Mouse (Mus musculus) hindbrain, embryonic 12.5 days (tissue): ENCODE measurements around the gene Fbxl17. TPM values are rescaled to one million over a fixed set of nuclear protein-coding genes. Genes with fewer than 3 reads are reported as not detected.
A peak's percentile ranks its signal among the peaks of the same experiment; 100 is the strongest.

Source experiments
- ATAC-seq: fragments of 200-750 bp; cut with Nextera tagmentation; 2 replicates; pipeline ENCODE4 v1.8.0; 2017; ENCODE audit warnings: moderate TSS enrichment; ENCODE audit not compliant: low FRiP score
- H3K27ac ChIP-seq: fragments of 300-500 bp; sonication (generic); 2 replicates; pipeline ENCODE4 v1.5.1; 2016; ENCODE audit warnings: mild to moderate bottlenecking
- H3K27me3 ChIP-seq: fragments of 300-500 bp; sonication (generic); 2 replicates; pipeline ENCODE4 v1.6.1; 2016; ENCODE audit warnings: mild to moderate bottlenecking
- H3K36me3 ChIP-seq: fragments of 300-500 bp; sonication (generic); 2 replicates; pipeline ENCODE4 v1.6.1; 2016; ENCODE audit warnings: mild to moderate bottlenecking
- H3K4me1 ChIP-seq: fragments of 300-500 bp; sonication (generic); 2 replicates; pipeline ENCODE4 v1.6.1; 2016
- H3K4me2 ChIP-seq: fragments of 300-500 bp; sonication (generic); replicated peaks from 2 replicates; pipeline ENCODE4 v1.6.1; 2016; ENCODE audit warnings: mild to moderate bottlenecking
- H3K4me3 ChIP-seq: fragments of 300-500 bp; sonication (generic); 2 replicates; pipeline ENCODE4 v1.5.1; 2016; ENCODE audit warnings: mild to moderate bottlenecking
- H3K9ac ChIP-seq: fragments of 300-500 bp; sonication (generic); 2 replicates; pipeline ENCODE4 v1.6.1; 2016; ENCODE audit warnings: mild to moderate bottlenecking, moderate library complexity
- H3K9me3 ChIP-seq: fragments of 300-500 bp; sonication (generic); replicated peaks from 2 replicates; pipeline ENCODE4 v1.6.1; 2016; ENCODE audit warnings: mild to moderate bottlenecking
- WGBS: fragments of 180-500 bp; shearing (Covaris S2); methylation state at CpG from one replicate; pipeline ENCODE4 v1.1.7; 2016; 5-methylcytosine and 5-hydroxymethylcytosine counted together
- polyA plus RNA-seq: library from polyadenylated mRNA; unstranded; fragments of >200 nt; fragmentation: Nextera tagmentation; extraction: Ambion mirVana; gene quantifications from 2 replicates; pipeline ENCODE4 v1.2.1, GENCODE M21; 2016

Fbxl17 gene
- polyA plus RNA-seq, 1 experiment from 2014 or later, result 10.3 TPM

GRCm38 (mm10) chr17:63092774-63093173 lies 407.0 kb downstream of the Fbxl17 start:
- no peaks in the 10 kb centered on the region for H3K36me3 ChIP-seq
- no peak overlapping the region for H3K27ac ChIP-seq
- no peaks in the 10 kb centered on the region for H3K27me3 ChIP-seq
- no peak overlapping the region for H3K4me3 ChIP-seq
- no peaks in the 10 kb centered on the region for H3K9me3 ChIP-seq
- no peak overlapping the region for H3K9ac ChIP-seq
- no peak overlapping the region for H3K4me2 ChIP-seq
- no peaks in the 10 kb centered on the region for H3K4me1 ChIP-seq
- WGBS, result 82% methylated on average over 6 of the region's 6 CpGs
- ATAC-seq, result no peak

- no peak for ATAC-seq
Observed at GRCm38 (mm10) chr17:63090112-63090511, 409.7 kb downstream of the Fbxl17 start.

DNA sequence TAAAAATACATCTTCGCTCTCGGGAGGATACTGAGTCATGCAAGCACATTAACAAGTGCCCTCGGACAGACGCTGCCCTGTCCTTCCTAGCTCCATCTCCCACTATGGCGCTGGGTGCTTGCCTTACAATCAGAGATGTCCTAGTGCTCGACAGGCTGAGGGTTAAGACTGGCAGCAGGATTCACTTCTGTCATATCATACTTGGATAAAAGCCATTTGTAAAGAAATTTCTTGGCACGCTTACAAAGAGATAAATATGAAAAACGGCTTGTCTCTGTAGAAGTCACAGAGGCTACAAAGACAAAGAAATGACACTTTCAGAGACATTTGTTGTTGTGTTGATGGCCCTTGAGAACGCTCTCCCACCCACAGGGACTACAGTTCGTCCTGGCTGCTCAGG lies 412.6 kb downstream of the Fbxl17 start:
- no peaks in the 10 kb centered on the region for H3K36me3 ChIP-seq
- H3K9ac ChIP-seq, result no peak overlapping the region
- H3K27me3 ChIP-seq, result no peaks in the 10 kb centered on the region
- no peaks in the 10 kb centered on the region for H3K9me3 ChIP-seq
- H3K4me1 ChIP-seq, result no peaks in the 10 kb centered on the region
- H3K4me3 ChIP-seq, result no peak overlapping the region
- no peak overlapping the region for H3K27ac ChIP-seq
- 88% methylated on average over 10 of the region's 10 CpGs for WGBS
- ATAC-seq, result no peak
- no peak overlapping the region for H3K4me2 ChIP-seq

More at GRCm38 (mm10) chr17:63090112-63090511, 409.7 kb downstream of the Fbxl17 start:
- Histone ChIP-seq H3K4me2 (no peak overlapping the region), H3K4me1 (no peaks in the 10 kb centered on the region), H3K27ac (no peak overlapping the region), H3K9ac (no peak overlapping the region), H3K4me3 (no peak overlapping the region), H3K36me3 (no peaks in the 10 kb centered on the region), H3K9me3 (no peaks in the 10 kb centered on the region), H3K27me3 (no peaks in the 10 kb centered on the region)
- 93% methylated on average over 3 of the region's 3 CpGs for WGBS

DNA sequence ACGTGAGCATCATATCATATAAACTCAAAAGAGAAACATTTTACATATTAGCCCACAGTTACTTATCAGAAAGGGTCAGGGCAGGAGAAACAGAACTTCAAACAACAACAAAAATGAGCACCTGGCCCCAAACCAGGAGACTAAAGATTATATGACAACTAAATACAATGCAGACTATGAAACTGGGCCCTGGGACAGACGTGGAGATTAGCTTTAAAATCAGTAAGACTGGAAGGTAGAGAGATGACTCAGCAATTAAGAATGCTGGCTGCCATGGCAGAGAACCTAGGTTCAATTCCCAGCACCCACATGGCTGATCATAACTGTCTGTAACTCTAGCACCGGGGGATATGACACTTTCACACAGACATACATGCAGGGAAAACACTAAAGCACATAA lies 413.3 kb downstream of the Fbxl17 start:
- Histone ChIP-seq H3K9ac (no peak overlapping the region), H3K4me1 (no peaks in the 10 kb centered on the region), H3K4me2 (no peak overlapping the region), H3K9me3 (no peaks in the 10 kb centered on the region), H3K36me3 (no peaks in the 10 kb centered on the region), H3K27me3 (no peaks in the 10 kb centered on the region), H3K4me3 (no peak overlapping the region), H3K27ac (no peak overlapping the region)
- ATAC-seq, result no peak
- WGBS, result 77% methylated on average over 3 of the region's 3 CpGs

- no peaks in the 10 kb centered on the region for H3K27me3 ChIP-seq
- no peaks in the 10 kb centered on the region for H3K9me3 ChIP-seq
- no peak overlapping the region for H3K4me2 ChIP-seq
- no peak overlapping the region for H3K9ac ChIP-seq
- no peak overlapping the region for H3K4me3 ChIP-seq
- WGBS, result 98% methylated on average over 6 of the region's 6 CpGs
- H3K36me3 ChIP-seq, result no peaks in the 10 kb centered on the region
- 0 out of 2 replicates have a peak, but pooled peaks cover 2% of the 10 kb centered on the region for H3K4me1 ChIP-seq
- no peak for ATAC-seq
- no peak overlapping the region for H3K27ac ChIP-seq
Observed at GRCm38 (mm10) chr17:63085227-63085626, 414.6 kb downstream of the Fbxl17 start.

DNA sequence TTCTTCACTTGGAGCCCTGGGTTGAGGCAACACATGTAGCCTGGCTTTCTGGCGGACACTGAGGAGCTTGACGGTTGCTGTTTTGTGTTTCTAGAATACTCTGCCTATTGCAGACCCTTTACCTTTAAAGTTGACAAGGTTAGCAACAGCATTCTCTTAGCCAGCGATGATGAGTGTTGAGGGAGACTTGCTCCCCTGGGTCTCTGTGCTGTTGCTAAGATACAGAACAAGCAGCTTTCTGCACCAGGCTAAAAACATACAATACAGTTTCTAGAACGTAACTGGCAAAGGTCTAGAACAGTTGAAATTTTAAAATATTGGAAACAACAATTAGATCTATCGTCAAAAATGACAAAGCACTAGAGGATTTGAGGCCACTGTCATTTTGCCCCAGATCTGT lies 420.7 kb downstream of the Fbxl17 start:
- WGBS, result 69% methylated on average over 5 of the region's 5 CpGs
- no peak for ATAC-seq

DNA sequence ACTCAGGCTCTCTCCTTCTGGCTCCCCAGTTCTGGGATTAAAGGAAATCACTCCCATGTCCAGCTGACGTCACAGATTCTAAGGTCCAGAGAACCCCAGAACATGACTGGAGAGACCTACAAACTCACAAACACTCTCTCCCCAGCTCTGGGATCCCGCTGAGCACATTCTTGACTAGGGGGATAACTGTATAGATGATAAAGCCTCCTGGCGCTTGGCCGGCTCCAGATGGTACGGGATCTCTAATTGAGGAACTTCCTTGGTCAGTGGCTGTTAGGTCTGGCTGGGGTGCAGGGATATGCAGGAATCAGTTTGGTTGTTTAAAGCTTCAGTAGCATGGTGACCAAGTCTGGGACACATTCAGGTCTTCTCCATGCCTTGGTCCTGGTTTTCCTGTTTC lies 422.3 kb downstream of the Fbxl17 start:
- Histone ChIP-seq H3K9me3 (no peaks in the 10 kb centered on the region), H3K4me1 (peaks cover 18% of the 10 kb centered on the region), H3K27ac (no peak overlapping the region), H3K27me3 (no peaks in the 10 kb centered on the region), H3K9ac (no peak overlapping the region), H3K4me3 (no peak overlapping the region), H3K4me2 (no peak overlapping the region), H3K36me3 (no peaks in the 10 kb centered on the region)
- 78% methylated on average over 5 of the region's 5 CpGs for WGBS
- ATAC-seq, result no peak

More for the DNA sequence above, 420.7 kb downstream of the Fbxl17 start:
- H3K9ac ChIP-seq, result no peak overlapping the region
- H3K36me3 ChIP-seq, result no peaks in the 10 kb centered on the region
- no peak overlapping the region for H3K4me3 ChIP-seq
- H3K4me1 ChIP-seq, result peaks cover 18% of the 10 kb centered on the region
- no peak overlapping the region for H3K27ac ChIP-seq
- no peaks in the 10 kb centered on the region for H3K9me3 ChIP-seq
- no peaks in the 10 kb centered on the region for H3K27me3 ChIP-seq
- H3K4me2 ChIP-seq, result no peak overlapping the region

GRCm38 (mm10) chr17:63076661-63077060 lies 423.2 kb downstream of the Fbxl17 start:
- no peak overlapping the region for H3K4me3 ChIP-seq
- WGBS, result 68% methylated on average over 8 of the region's 8 CpGs
- no peak for ATAC-seq
- no peak overlapping the region for H3K27ac ChIP-seq
- H3K4me1 ChIP-seq, result peaks cover 18% of the 10 kb centered on the region
- H3K9me3 ChIP-seq, result no peaks in the 10 kb centered on the region
- H3K27me3 ChIP-seq, result no peaks in the 10 kb centered on the region
- no peaks in the 10 kb centered on the region for H3K36me3 ChIP-seq
- H3K4me2 ChIP-seq, result no peak overlapping the region
- no peak overlapping the region for H3K9ac ChIP-seq

DNA sequence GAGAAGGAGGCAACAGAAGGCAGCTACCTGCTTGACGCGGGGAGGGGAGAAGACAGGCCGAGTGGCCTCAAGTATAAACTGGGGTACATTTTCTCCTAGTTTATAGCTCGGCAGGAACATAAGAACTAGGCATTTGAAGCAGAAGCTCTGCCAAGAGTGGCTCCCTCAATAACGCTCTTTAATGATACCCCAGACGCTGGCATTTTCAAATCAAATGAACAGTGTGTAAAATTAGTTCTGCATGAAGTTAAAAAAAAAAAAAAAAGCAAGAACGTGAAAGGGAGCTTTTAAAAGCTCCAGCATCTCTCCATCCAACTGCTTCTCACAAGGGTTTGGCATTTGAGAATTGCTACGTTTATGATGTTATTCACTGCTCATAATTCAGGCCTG lies 423.8 kb downstream of the Fbxl17 start:
- Histone ChIP-seq H3K36me3 (no peaks in the 10 kb centered on the region), H3K9ac (no peak overlapping the region), H3K4me3 (no peak overlapping the region), H3K9me3 (no peaks in the 10 kb centered on the region), H3K27ac (no peak overlapping the region), H3K27me3 (no peaks in the 10 kb centered on the region), H3K4me2 (no peak overlapping the region), H3K4me1 (peaks cover 21% of the 10 kb centered on the region)
- no peak for ATAC-seq
- WGBS, result 60% methylated on average over 8 of the region's 8 CpGs

DNA sequence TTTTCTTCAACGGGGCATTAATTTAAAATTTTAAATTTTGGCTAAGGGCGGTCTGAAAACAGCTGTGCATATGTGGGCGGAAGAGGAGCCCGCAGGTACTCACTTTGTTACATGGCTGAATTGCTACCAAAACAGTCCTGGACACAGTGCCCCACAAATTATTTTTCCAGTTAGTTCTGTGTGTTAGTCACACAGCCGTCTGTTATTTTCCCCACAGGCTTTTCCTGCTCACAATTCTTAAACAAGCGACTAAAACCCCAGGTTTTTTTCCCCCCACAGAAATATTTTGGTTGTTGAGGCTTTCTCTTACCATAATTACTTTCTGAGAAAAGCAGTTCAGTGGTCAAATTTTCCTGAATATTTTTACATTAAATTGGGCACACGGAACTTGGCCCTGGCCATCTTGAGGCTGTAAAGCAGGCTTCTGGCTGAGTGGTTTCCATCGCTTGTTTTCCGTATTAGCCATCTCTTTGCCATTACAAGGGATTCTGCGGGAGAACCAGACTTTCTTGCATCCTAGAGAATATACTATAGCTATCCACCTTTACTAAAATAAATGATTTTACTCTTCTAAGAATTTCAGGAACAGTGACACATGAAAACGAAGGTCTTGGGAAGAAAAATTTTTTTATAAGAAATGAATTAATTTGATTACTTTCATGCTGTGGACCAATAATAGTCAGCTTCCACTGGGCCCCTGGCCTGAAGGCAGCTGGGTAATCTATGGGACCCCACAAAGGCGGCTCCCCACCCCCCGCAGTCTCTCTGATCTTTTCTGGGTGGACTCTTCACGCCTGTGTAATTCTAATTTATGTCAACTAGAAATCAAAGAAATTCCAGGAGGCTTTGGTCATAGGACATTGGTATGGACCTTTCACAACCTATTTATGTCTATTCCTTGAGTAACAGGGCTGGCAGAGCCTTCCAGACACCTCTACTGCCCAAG lies 424.5 kb downstream of the Fbxl17 start:
- Histone ChIP-seq H3K4me2 (no peak overlapping the region), H3K36me3 (no peaks in the 10 kb centered on the region), H3K4me1 (peaks cover 27% of the 10 kb centered on the region), H3K9ac (no peak overlapping the region), H3K4me3 (no peak overlapping the region), H3K9me3 (no peaks in the 10 kb centered on the region), H3K27ac (no peak overlapping the region), H3K27me3 (no peaks in the 10 kb centered on the region)
- WGBS, result 71% methylated on average over 14 of the region's 14 CpGs
- no peak for ATAC-seq

DNA sequence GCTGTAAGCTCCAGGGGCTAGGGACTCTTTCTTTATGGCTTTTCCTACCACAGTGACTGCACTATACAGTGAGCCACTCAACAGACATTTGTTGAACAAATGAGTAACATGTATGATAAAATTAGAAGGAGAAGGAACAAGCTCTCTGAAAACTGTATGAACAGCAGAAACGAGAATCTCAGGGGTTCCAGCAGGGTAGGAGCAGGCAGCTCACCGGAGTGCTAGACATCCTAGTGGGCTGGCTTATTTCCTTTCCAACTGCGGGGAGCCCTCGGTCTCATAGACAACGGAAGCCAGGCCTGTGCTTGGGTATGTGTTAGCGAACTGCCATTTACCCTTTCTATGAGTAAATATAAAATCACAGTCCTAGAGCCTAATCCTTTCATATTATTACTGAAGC lies 426.5 kb downstream of the Fbxl17 start:
- no peak for ATAC-seq
- H3K4me2 ChIP-seq, result no peak overlapping the region
- no peak overlapping the region for H3K9ac ChIP-seq
- peaks cover 35% of the 10 kb centered on the region for H3K4me1 ChIP-seq
- 65% methylated on average over 6 of the region's 6 CpGs for WGBS
- no peak overlapping the region for H3K4me3 ChIP-seq
- no peak overlapping the region for H3K27ac ChIP-seq
- no peaks in the 10 kb centered on the region for H3K9me3 ChIP-seq
- no peaks in the 10 kb centered on the region for H3K36me3 ChIP-seq
- no peaks in the 10 kb centered on the region for H3K27me3 ChIP-seq

DNA sequence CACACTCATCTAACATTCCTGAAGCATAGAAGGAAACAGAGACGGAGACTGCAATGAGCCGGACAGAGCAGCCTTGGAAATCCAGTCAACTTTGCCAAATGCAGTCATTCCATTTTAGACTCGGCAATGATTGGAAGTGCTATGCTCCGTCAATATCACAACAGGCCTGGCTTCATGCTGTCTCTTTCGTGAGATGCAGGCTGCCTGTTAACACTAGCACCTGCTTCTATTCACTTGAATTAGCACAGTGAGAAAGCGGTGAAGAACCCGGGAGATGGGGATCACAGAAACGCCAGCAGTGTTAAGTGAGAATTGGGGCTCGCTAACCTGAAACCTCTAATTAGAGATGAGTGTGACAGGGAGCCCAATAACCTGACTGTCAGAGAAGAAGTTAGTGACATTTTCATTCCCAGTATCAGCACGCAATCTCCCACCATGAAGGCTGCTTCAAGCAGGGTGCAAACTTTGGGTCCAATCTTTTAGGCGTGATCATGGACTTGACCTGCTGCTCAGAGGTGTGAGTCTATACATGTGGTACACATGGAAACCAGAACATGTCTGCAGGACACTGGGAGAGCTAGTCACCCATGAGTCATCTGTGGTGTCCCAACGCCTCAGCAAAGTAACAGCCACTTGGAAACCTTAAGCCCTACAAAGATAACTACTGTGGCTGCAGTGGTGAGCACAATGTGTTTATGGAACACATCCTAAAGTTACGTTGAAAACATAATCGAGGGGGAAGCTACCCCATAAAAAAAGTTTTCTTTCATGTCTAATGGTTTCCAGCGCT lies 428.5 kb downstream of the Fbxl17 start:
- no peak overlapping the region for H3K27ac ChIP-seq
- H3K4me3 ChIP-seq, result no peak overlapping the region
- no peak overlapping the region for H3K4me2 ChIP-seq
- H3K9ac ChIP-seq, result no peak overlapping the region
- H3K27me3 ChIP-seq, result no peaks in the 10 kb centered on the region
- H3K9me3 ChIP-seq, result no peaks in the 10 kb centered on the region
- 73% methylated on average over 15 of the region's 15 CpGs for WGBS
- peak; percentile 15; the same call in 1 of the 2 replicates for ATAC-seq
- no peaks in the 10 kb centered on the region for H3K36me3 ChIP-seq
- H3K4me1 ChIP-seq, result peaks cover 35% of the 10 kb centered on the region
